Mouse (Mus musculus) large intestine, adult 2 months (tissue): ENCODE measurements around the gene Eif4a1. TPM values are rescaled to one million over a fixed set of nuclear protein-coding genes. Genes with fewer than 3 reads are reported as not detected.

Experiments
- polyA plus RNA-seq: library from polyadenylated mRNA; depleted of rRNA; stranded (reverse); fragments of >200 nt; gene quantifications from 2 replicates; pipeline ENCODE4 v1.2.3, GENCODE M21; 2012; rRNA removed

Eif4a1 gene
- polyA plus RNA-seq, 1 experiment = 354 TPM

Other genes starting within 250 kb of the Eif4a1 start
- gene Dnah2, start 123.3 kb downstream of the Eif4a1 start, polyA plus RNA-seq = 0.12 and 0.29 TPM in 2 replicates
- gene Efnb3, start 112.2 kb downstream of the Eif4a1 start, polyA plus RNA-seq = 1.1 and 2.1 TPM in 2 replicates
- gene Wrap53, start 92.2 kb downstream of the Eif4a1 start, polyA plus RNA-seq = 24.8 and 28.7 TPM in 2 replicates
- 80.8 and 93.2 TPM in 2 replicates for gene Trp53, start 92.1 kb downstream of the Eif4a1 start, polyA plus RNA-seq
- 4.1 and 5.6 TPM in 2 replicates for gene Atp1b2, start 66.5 kb downstream of the Eif4a1 start, polyA plus RNA-seq
- not detected in 2 replicates for gene Shbg, start 54.5 kb downstream of the Eif4a1 start, polyA plus RNA-seq
- gene Sat2, start 50.4 kb downstream of the Eif4a1 start, polyA plus RNA-seq = 1.9 and 2.7 TPM in 2 replicates
- 29.6 and 35.8 TPM in 2 replicates for gene Fxr2, start 39.4 kb downstream of the Eif4a1 start, polyA plus RNA-seq
- 0.18 TPM in 1 of 2 replicates, not detected in the other for gene Sox15, start 17.1 kb downstream of the Eif4a1 start, polyA plus RNA-seq
- 147 and 171 TPM in 2 replicates for gene Mpdu1, start 9.8 kb downstream of the Eif4a1 start, polyA plus RNA-seq
- 20.2 and 20.6 TPM in 2 replicates for gene Cd68, start 6.3 kb downstream of the Eif4a1 start, polyA plus RNA-seq
- 43.4 and 55.1 TPM in 2 replicates for gene Senp3, start 9.7 kb upstream of the Eif4a1 start, polyA plus RNA-seq
- 14.4 and 16.2 TPM in 2 replicates for gene Tnfsf13, start 13.4 kb upstream of the Eif4a1 start, polyA plus RNA-seq
- 13.1 and 13.8 TPM in 2 replicates for gene Tnfsf12, start 23.4 kb upstream of the Eif4a1 start, polyA plus RNA-seq
- gene Tnfsfm13, start 23.7 kb upstream of the Eif4a1 start, polyA plus RNA-seq = 2.3 and 2.8 TPM in 2 replicates
- 17.5 and 33.3 TPM in 2 replicates for gene Polr2a, start 86.2 kb upstream of the Eif4a1 start, polyA plus RNA-seq
- gene Slc35g3, start 89.5 kb upstream of the Eif4a1 start, polyA plus RNA-seq = 0.07 TPM in 1 of 2 replicates, not detected in the other
- 7.5 and 10.7 TPM in 2 replicates for gene Zbtb4, start 93.5 kb upstream of the Eif4a1 start, polyA plus RNA-seq
- 7.3 and 10.3 TPM in 2 replicates for gene Chrnb1, start 123.5 kb upstream of the Eif4a1 start, polyA plus RNA-seq
- gene Fgf11, start 129.4 kb upstream of the Eif4a1 start, polyA plus RNA-seq = 2.8 and 4.4 TPM in 2 replicates
- gene Tmem102, start 133.2 kb upstream of the Eif4a1 start, polyA plus RNA-seq = 38.7 and 39.1 TPM in 2 replicates
- not detected in 2 replicates for gene Gm39566, start 142.9 kb upstream of the Eif4a1 start, polyA plus RNA-seq
- gene Spem2, start 146.0 kb upstream of the Eif4a1 start, polyA plus RNA-seq = not detected in 2 replicates
- 0.12 TPM in 1 of 2 replicates, not detected in the other for gene Spem1, start 149.8 kb upstream of the Eif4a1 start, polyA plus RNA-seq
- gene Nlgn2, start 165.4 kb upstream of the Eif4a1 start, polyA plus RNA-seq = 5.1 and 7.0 TPM in 2 replicates
- 194 and 208 TPM in 2 replicates for gene Tmem256, start 166.1 kb upstream of the Eif4a1 start, polyA plus RNA-seq
- gene Plscr3, start 174.0 kb upstream of the Eif4a1 start, polyA plus RNA-seq = 31.6 and 36.1 TPM in 2 replicates
- 28.8 and 34.4 TPM in 2 replicates for gene Tnk1, start 186.3 kb upstream of the Eif4a1 start, polyA plus RNA-seq
- not detected in 2 replicates for gene Tmem95, start 205.6 kb upstream of the Eif4a1 start, polyA plus RNA-seq
- 1.8 and 3.0 TPM in 2 replicates for gene Kctd11, start 209.0 kb upstream of the Eif4a1 start, polyA plus RNA-seq
- 16.1 and 16.4 TPM in 2 replicates for gene Acap1, start 223.1 kb upstream of the Eif4a1 start, polyA plus RNA-seq
- 3.0 and 3.8 TPM in 2 replicates for gene 2810408A11Rik, start 228.6 kb upstream of the Eif4a1 start, polyA plus RNA-seq
- gene Neurl4, start 228.6 kb upstream of the Eif4a1 start, polyA plus RNA-seq = 24.4 and 36.7 TPM in 2 replicates
- gene Gps2, start 241.5 kb upstream of the Eif4a1 start, polyA plus RNA-seq = 69.2 and 79.9 TPM in 2 replicates
- gene Eif5a, start 249.5 kb upstream of the Eif4a1 start, polyA plus RNA-seq = 619 and 694 TPM in 2 replicates